Mouse (Mus musculus): ENCODE results near the gene Ccl4.

- no peak for TF ChIP-seq CTCF (conservative IDR thresholded peaks at IDR 0.05; ENCODE audit: insufficient read depth, insufficient read length, low read depth, low read length)
- no peak for TF ChIP-seq POLR2A (IDR thresholded peaks at IDR 0.05; ENCODE audit: low read depth, low read length)
These were observed 28.0 kb upstream of the Ccl4 start for GRCm38 (mm10) chr11:83634425-83634824.

Data from kidney, adult 2 months (tissue).